Mouse (Mus musculus) sigmoid colon, adult 10 weeks (tissue): Measurements from ENCODE around the gene Gm20458. TPM values are rescaled to one million over a fixed set of nuclear protein-coding genes. Genes with fewer than 3 reads are reported as not detected.

Source experiments
- polyA plus RNA-seq: library from polyadenylated mRNA; stranded (reverse); fragments of 350-450 nt; fragmentation: Illumina TruSeq; extraction: RNeasy Lipid Tissue Mini Kit (QIAGEN cat#74804); gene quantifications from one replicate; pipeline ENCODE4 v1.2.3, GENCODE M21; 2014; ENCODE audit warnings: low read depth, low replicate concordance

Gm20458 gene
- not detected for polyA plus RNA-seq

DNA sequence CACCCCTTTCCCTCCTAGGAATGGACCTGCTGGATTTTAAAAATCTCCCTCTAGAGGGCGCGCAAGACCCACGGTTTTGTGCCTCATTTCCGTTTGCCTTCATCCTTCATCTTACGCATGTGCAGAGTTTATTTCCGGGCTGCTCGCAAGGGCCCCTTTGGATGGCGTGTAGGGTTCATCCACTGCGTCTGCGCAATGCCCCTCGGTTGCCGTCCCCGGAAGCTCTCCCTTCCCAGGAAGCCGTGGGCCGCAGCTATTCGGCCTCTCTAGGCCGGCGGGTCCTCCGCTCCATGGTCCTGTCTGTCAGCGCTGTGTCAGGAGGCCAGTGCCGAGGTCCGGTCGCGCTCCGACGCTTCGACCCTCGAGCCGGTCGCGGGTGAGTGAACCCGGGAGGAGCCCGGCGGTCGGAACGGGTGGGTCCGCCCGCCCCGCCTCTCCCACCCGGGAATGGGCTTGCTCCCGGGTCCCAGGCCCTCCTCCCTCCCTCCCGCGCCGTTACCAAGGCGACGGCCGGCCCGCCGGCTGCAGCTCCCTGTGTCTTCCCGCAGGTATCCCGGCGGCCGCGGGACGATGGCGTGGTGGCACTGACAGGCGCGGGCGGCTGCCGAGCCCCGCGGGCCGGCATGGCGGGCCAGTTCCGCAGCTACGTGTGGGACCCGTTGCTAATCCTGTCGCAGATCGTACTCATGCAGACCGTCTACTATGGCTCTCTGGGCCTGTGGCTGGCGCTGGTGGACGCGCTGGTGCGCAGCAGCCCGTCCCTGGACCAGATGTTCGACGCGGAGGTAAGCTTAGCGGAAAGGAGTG, at the start of gene Gm20458:
Gm20458 (plus strand) TSS at position 223 of the 807 bp plus-strand sequence.

DNA sequence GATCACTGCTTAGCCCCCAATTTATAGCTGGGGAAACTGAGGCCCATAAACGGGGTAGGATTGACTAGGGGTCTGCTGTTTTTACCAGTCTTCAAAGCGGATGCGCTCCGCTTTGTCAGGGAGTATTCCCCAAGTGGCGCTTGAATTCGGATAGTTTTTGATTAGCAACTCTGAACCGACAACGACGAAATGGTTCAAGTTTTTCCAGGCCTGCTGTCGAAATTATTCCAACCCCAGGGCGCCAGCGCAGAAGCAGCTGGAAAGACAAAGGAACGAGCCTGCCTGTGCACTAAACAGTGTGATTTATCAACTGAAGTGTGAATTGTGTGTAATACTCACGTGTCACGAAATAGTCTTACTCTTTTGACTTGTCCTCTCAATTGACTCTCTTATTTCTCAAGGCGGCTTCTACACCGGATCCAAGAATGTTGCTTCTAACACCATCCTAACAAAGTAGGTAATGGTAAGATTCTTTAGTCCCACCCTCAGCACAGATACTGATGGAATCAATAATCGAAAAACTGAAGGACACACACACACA, 17.2 kb upstream of the Gm20458 start, which contains the start of gene Sdc4:
Sdc4 (minus strand) TSS at position 428 of the 541 bp plus-strand sequence.

DNA sequence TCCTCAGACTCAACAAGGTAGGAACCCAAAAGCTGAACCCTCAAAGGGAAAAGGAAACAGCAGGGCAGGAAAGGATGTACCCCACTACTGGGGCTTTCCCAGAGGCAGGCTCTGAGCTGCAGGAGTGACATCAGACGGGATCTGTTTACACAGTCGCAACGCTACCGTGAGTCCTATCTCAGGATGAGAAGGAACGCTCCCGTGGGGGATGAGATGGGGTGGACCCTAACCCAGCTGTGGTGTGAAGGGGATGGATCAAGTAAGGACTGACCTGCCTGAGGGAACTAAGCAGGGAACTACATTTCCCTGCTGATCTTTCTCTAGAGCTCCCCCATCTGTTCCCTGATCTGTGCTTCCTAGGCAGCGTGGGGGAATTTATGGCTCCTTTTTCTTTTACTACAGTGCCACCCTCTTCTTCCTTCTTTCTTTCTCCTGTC, 3.9 kb upstream of the Gm20458 start, which contains the start of gene Sys1:
Sys1 (plus strand) TSS at position 101 of the 437 bp plus-strand sequence.

DNA sequence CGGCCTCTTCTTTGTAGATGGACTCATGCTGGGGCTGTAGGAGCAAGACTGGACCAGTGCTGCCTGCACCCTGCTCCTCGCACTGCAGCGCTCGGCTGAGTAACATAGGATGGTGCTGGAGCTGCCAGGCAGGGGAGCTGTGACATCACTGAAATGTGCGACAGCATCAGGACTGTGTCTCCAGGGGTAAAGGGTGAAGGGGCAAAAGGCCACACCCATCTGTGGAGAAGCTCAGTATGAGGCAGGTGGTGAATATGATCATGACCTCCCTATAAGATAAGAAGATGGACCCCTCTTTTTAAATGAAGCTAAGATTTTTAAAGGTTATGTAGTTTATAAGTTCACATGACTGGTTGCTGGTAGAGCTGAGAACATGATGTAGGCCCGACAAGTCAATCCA, 12.9 kb downstream of the Gm20458 start, which contains the start of gene Trp53tg5:
Trp53tg5 (minus strand) TSS at position 101 of the 400 bp plus-strand sequence.

DNA sequence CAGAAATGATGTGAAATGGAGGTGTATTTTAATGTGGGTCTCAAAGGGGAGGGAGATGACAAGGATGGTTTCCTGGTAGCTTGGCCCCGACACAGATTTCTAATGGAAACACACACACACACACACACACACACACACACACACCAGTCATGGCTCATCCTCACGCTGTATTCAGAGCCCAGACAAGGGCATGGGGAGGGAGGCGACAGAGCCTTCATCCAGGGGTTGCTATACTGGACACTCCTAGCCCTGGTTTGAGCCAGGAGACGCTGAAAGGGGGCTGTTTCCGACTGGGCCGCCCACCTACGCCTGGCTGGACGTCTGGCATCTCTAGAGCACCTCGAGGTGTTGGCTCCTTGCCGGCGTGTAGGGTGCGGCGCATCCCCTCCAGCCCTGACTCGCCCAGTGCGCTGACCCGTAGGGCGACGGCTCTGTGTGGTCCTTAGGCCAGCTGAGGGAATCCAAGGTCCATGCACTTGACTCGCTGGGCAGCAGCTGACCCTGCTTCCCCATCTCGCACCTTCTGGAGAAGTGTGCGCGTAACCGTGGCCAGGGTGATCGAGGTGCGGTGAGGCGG, 25.0 kb downstream of the Gm20458 start, which contains the start of gene Dbndd2:
Dbndd2 (plus strand) TSS at position 426 of the 577 bp plus-strand sequence.

DNA sequence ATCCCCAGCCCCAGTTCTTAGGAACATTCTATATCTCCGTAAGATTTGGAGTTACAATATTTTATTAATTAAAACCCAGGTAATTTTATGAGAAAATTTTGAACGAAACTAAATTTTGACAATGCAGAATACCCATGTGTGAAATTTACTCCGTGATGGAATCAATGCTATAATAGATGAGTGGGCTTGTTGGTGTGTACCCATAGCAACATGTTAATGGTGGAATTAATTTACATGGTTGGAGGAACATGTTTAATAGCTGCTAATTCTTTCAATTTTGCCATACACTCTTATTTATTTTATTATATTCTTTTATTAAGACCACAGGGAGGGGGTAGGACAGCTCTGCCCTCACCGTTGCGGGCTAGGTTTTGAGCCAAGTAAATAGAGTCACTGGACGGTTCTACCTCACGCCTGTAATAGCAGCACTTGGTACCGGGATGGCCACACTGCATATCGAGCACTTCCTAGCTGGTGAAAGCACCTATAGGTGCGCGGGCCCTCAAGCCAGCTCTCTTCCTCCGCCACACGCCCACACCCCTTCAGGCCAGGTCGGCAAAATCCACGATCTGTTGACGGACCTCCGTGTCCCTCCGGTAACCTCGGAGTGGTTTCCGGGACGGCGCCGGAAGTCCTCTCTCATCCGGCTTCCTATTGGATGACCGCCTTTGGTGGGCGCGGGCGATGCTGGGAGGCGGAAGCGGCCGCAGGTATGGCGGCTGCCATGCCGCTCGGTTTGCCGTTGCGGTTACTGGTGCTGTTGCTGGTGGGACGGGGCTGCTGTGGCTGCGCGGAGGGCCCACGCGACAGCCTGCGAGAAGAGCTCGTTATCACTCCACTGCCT, 36.3 kb downstream of the Gm20458 start, which contains the start of gene Pigt:
Pigt (plus strand) TSS at position 674 of the 844 bp plus-strand sequence.

Other genes starting within 250 kb of the Gm20458 start
- not detected for gene Wfdc15b, start 239.3 kb upstream of the Gm20458 start, polyA plus RNA-seq
- not detected for gene Svs2, start 222.5 kb upstream of the Gm20458 start, polyA plus RNA-seq
- not detected for gene Svs3b, start 204.3 kb upstream of the Gm20458 start, polyA plus RNA-seq
- gene Svs4, start 182.5 kb upstream of the Gm20458 start, polyA plus RNA-seq, result not detected
- not detected for gene Svs3a, start 171.7 kb upstream of the Gm20458 start, polyA plus RNA-seq
- gene Svs6, start 144.2 kb upstream of the Gm20458 start, polyA plus RNA-seq, result not detected
- not detected for gene Svs5, start 128.2 kb upstream of the Gm20458 start, polyA plus RNA-seq
- gene Slpi, start 71.9 kb upstream of the Gm20458 start, polyA plus RNA-seq, result not detected
- gene Rbpjl, start 57.8 kb upstream of the Gm20458 start, polyA plus RNA-seq, result not detected
- 0.85 TPM for gene Matn4, start 55.8 kb upstream of the Gm20458 start, polyA plus RNA-seq
- gene Sdc4, start 17.1 kb upstream of the Gm20458 start, polyA plus RNA-seq, result 255 TPM
- 10.1 TPM for gene Sys1, start 4.0 kb upstream of the Gm20458 start, polyA plus RNA-seq
- gene Trp53tg5, start 12.8 kb downstream of the Gm20458 start, polyA plus RNA-seq, result not detected
- 6.6 TPM for gene Dbndd2, start 25.1 kb downstream of the Gm20458 start, polyA plus RNA-seq
- gene Pigt, start 36.6 kb downstream of the Gm20458 start, polyA plus RNA-seq, result 8.1 TPM
- gene Wfdc2, start 101.4 kb downstream of the Gm20458 start, polyA plus RNA-seq, result 30.2 TPM
- not detected for gene Spint3, start 112.5 kb downstream of the Gm20458 start, polyA plus RNA-seq
- gene Wfdc6a, start 124.5 kb downstream of the Gm20458 start, polyA plus RNA-seq, result not detected
- gene Eppin, start 132.6 kb downstream of the Gm20458 start, polyA plus RNA-seq, result not detected
- not detected for gene Wfdc6b, start 152.6 kb downstream of the Gm20458 start, polyA plus RNA-seq
- gene Wfdc8, start 152.7 kb downstream of the Gm20458 start, polyA plus RNA-seq, result 0.50 TPM
- gene Wfdc16, start 177.8 kb downstream of the Gm20458 start, polyA plus RNA-seq, result not detected
- not detected for gene Wfdc10, start 195.1 kb downstream of the Gm20458 start, polyA plus RNA-seq
- not detected for gene Wfdc9, start 195.6 kb downstream of the Gm20458 start, polyA plus RNA-seq
- not detected for gene Wfdc11, start 213.1 kb downstream of the Gm20458 start, polyA plus RNA-seq
- gene Wfdc13, start 224.1 kb downstream of the Gm20458 start, polyA plus RNA-seq, result 0.57 TPM
- not detected for gene Spint4, start 237.5 kb downstream of the Gm20458 start, polyA plus RNA-seq